Mouse (Mus musculus): ENCODE data around the gene Rergl.

- TF ChIP-seq CTCF (IDR thresholded peaks at IDR 0.05; ENCODE audit: borderline replicate concordance, insufficient read depth, low read length): no peak
- TF ChIP-seq POLR2A (IDR thresholded peaks at IDR 0.05; ENCODE audit: low read depth, low read length): no peak
Measured at GRCm38 (mm10) chr6:139460470-139460869, 41.3 kb downstream of the Rergl start.

Measured in embryonic fibroblast, embryonic 13.5 days (primary cell).